ENCODE assay signal across 18 mouse cellular contexts in genomic region chr11:97542171-97543150, GRCm38 (mm10). TPM values are rescaled to one million over a fixed set of nuclear protein-coding genes. Genes with fewer than 3 reads are reported as not detected.
DNase-seq lines count a peak whose midpoint lies in the region; ATAC-seq and TF ChIP-seq lines count a peak whose summit lies in the region.
"Had no signal": no experiment of that assay in that cellular context is flagged by ENCODE, and none has a peak within 500 bp of the region (broad histone marks: within the 10 kb centered on the region; RNA-seq: fewer than 3 reads in every experiment).

No protein-coding gene starts in this region.

- intact Hi-C loops in left cerebral cortex, adult 2 months (cut with DNase I): no loop called here
- intact Hi-C loops in left cerebral cortex, postnatal 10 days (cut with DNase I): no loop called here

- H3K36me3 ChIP-seq in hindbrain, embryonic 15.5 days: no peaks in the 10 kb centered on the region
- H3K36me3 ChIP-seq in hindbrain, embryonic 14.5 days (replicated peaks; ENCODE audit: control insufficient read depth, insufficient read depth): no peaks in the 10 kb centered on the region; the same call in 1 of the 2 replicates
- H3K36me3 ChIP-seq in ES-E14 (ENCODE audit: control insufficient read depth, insufficient read depth, low read length, poor library complexity, severe bottlenecking): no peaks in the 10 kb centered on the region
- H3K36me3 ChIP-seq: heart, embryonic 10.5 days; neural tube, embryonic 12.5 days had no signal

- DNase-seq in cerebellum, adult 11-12 months: peak; percentile 75
- no peak for DNase-seq in cerebellum, adult 8-10 months
- no peak for DNase-seq in hindbrain, embryonic 14.5 days (ENCODE audit: low spot score)
- no peak for DNase-seq in left cerebral cortex, adult 2 months (ENCODE audit: extremely low spot score in 1 of 2, low spot score in 2 of 2)
- DNase-seq in left cerebral cortex, postnatal 10 days (ENCODE audit: extremely low spot score in 1 of 2, low spot score in 2 of 2): no peak
- DNase-seq in ES-E14 (ENCODE audit: low read depth, low spot score): no peak
- no peak for DNase-seq in frontal cortex, postnatal 10 days (ENCODE audit: low spot score in 2 of 2)
- DNase-seq: liver had no signal

- H3K4me1 ChIP-seq in hindbrain, embryonic 15.5 days (replicated peaks): peaks cover 67% of the 10 kb centered on the region
- H3K4me1 ChIP-seq in hindbrain, embryonic 14.5 days (replicated peaks; ENCODE audit: control insufficient read depth, insufficient read depth, low read length): peaks cover 51% of the 10 kb centered on the region
- H3K4me1 ChIP-seq in ES-E14 (ENCODE audit: control insufficient read depth in 2 of 2, insufficient read depth in 2 of 2, low read length in 2 of 2, poor library complexity in 1 of 2): peaks cover 4 to 33% of the 10 kb centered on the region in 2 experiments

- WGBS in hindbrain, embryonic 15.5 days: 73% methylated on average over 22 of the region's 22 CpGs
- 79% methylated on average over 22 of the region's 22 CpGs for WGBS in hindbrain, embryonic 14.5 days

- H3K4me3 ChIP-seq in hindbrain, embryonic 15.5 days: no peak overlapping the region
- no peak overlapping the region for H3K4me3 ChIP-seq in hindbrain, embryonic 14.5 days (replicated peaks; ENCODE audit: low read length)
- no peak overlapping the region for H3K4me3 ChIP-seq in left cerebral cortex, adult 2 months
- peak overlapping the region in 1 of 2 experiments; percentile 9; a peak in 1 of 4 replicates for H3K4me3 ChIP-seq in ES-E14 (ENCODE audit: insufficient read depth in 1 of 2, low read depth in 1 of 2, low read length in 2 of 2, poor library complexity in 1 of 2, severe bottlenecking in 1 of 2)
- H3K4me3 ChIP-seq: heart, embryonic 10.5 days; neural tube, embryonic 12.5 days had no signal

- no peak overlapping the region for H3K9ac ChIP-seq in hindbrain, embryonic 15.5 days
- H3K9ac ChIP-seq in hindbrain, embryonic 14.5 days: no peak overlapping the region
- peak overlapping the region; percentile 5; the same call in 1 of the 2 replicates for H3K9ac ChIP-seq in ES-E14 (ENCODE audit: insufficient read depth, low read depth, low read length, poor library complexity, severe bottlenecking)
- H3K9ac ChIP-seq: neural tube, embryonic 12.5 days had no signal

- in situ Hi-C loops in ES-E14 (cut with MboI; ENCODE audit: low sequenced_read_pairs in 2 of 2, unreplicated experiment in 2 of 2): no loop called here

- no peak overlapping the region for H3K4me2 ChIP-seq in hindbrain, embryonic 15.5 days
- no peak overlapping the region for H3K4me2 ChIP-seq in hindbrain, embryonic 14.5 days (replicated peaks)
- H3K4me2 ChIP-seq: neural tube, embryonic 12.5 days had no signal

- peaks cover 3% of the 10 kb centered on the region; the same call in 1 of the 2 replicates for H3K27me3 ChIP-seq in hindbrain, embryonic 15.5 days
- H3K27me3 ChIP-seq in hindbrain, embryonic 14.5 days (ENCODE audit: control insufficient read depth, insufficient read depth, low read length): peaks cover 17% of the 10 kb centered on the region

- no peaks in the 10 kb centered on the region for H3K9me3 ChIP-seq in hindbrain, embryonic 15.5 days
- no peaks in the 10 kb centered on the region for H3K9me3 ChIP-seq in hindbrain, embryonic 14.5 days (ENCODE audit: control insufficient read depth, low read length)
- H3K9me3 ChIP-seq in ES-E14 (ENCODE audit: control insufficient read depth, insufficient read depth, low read depth, low read length): no peaks in the 10 kb centered on the region
- H3K9me3 ChIP-seq: heart, embryonic 10.5 days; neural tube, embryonic 12.5 days had no signal

- TF ChIP-seq CTCF in left cerebral cortex, adult 2 months (IDR thresholded peaks at IDR 0.05): no peak

- H3K27ac ChIP-seq in hindbrain, embryonic 15.5 days (replicated peaks): peak overlapping the region; percentile 18
- H3K27ac ChIP-seq in hindbrain, embryonic 14.5 days: no peak overlapping the region
- peak overlapping the region; percentile 78 for H3K27ac ChIP-seq in left cerebral cortex, adult 2 months
- no peak overlapping the region for H3K27ac ChIP-seq in ES-E14 (ENCODE audit: insufficient read depth, low read depth, low read length, poor library complexity, severe bottlenecking)
- H3K27ac ChIP-seq: heart, embryonic 10.5 days; neural tube, embryonic 12.5 days had no signal

- peak; percentile 3; the same call in 1 of the 2 replicates for ATAC-seq in hindbrain, embryonic 15.5 days (ENCODE audit: low FRiP score, low read depth)
- no peak for ATAC-seq in hindbrain, embryonic 14.5 days (ENCODE audit: low FRiP score)
- ATAC-seq: CD4-positive, CD25-positive, alpha-beta regulatory T cell, adult 4 months; lung, postnatal 0 days had no signal

TF ChIP-seq in ES-E14, 5 proteins besides CTCF, POLR2A, EP300 and RAD21:
- TF ChIP-seq CHD2 (IDR thresholded peaks at IDR 0.05; ENCODE audit: low read depth, low read length): no peak
- TF ChIP-seq HCFC1 (IDR thresholded peaks at IDR 0.05; ENCODE audit: borderline replicate concordance, insufficient read depth, low read length): no peak
- no peak for TF ChIP-seq ZNF384 (IDR thresholded peaks at IDR 0.05; ENCODE audit: low read depth, low read length)
- TF ChIP-seq ZC3H11A (IDR thresholded peaks at IDR 0.05; ENCODE audit: borderline replicate concordance, low read depth, low read length): no peak
- 0 out of 2 replicates have a peak, but pooled peaks have one; percentile 41 for TF ChIP-seq MAFK (IDR thresholded peaks at IDR 0.05; ENCODE audit: insufficient read depth, low read depth, low read length)

RNA-seq across cellular contexts. Expression of gene Srcin1, which starts 33.5 kb away (rescaled TPM):
- polyA plus RNA-seq in hindbrain, embryonic 15.5 days (2015; fragmentation: Nextera tagmentation; extraction: Ambion mirVana): 11.9 TPM in 2 replicates
- 9.1 and 11.8 TPM in 2 replicates for polyA plus RNA-seq in hindbrain, embryonic 14.5 days (2014; fragmentation: Nextera tagmentation; extraction: Ambion mirVana)
- total RNA-seq in left cerebral cortex, adult 2 months (2021): 100 to 1,000 TPM; 308 to 318 TPM
- total RNA-seq in left cerebral cortex, postnatal 10 days (2021): 100 to 1,000 TPM; 281 to 294 TPM
- 2.4 and 4.1 TPM in 2 replicates for total RNA-seq in ES-E14 (2012; rRNA removed)
- total RNA-seq: common myeloid progenitor, adult 5-6 weeks had no signal
- polyA plus RNA-seq: CD4-positive, CD25-positive, alpha-beta regulatory T cell, adult 4 months; heart, postnatal 0 days; liver, embryonic 16.5 days had no signal

RNA-seq across cellular contexts. Expression of gene 4933428G20Rik, which starts 42.3 kb away (rescaled TPM):
- 1.2 and 1.3 TPM in 2 replicates for polyA plus RNA-seq in hindbrain, embryonic 15.5 days (2015; fragmentation: Nextera tagmentation; extraction: Ambion mirVana)
- polyA plus RNA-seq in hindbrain, embryonic 14.5 days (2014; fragmentation: Nextera tagmentation; extraction: Ambion mirVana): 0.41 TPM in 1 of 2 replicates, not detected in the other
- not detected for total RNA-seq in left cerebral cortex, adult 2 months (2021)
- total RNA-seq in left cerebral cortex, postnatal 10 days (2021): not detected
- total RNA-seq in ES-E14 (2012; rRNA removed): 0.36 and 0.63 TPM in 2 replicates
- total RNA-seq: common myeloid progenitor, adult 5-6 weeks had no signal
- polyA plus RNA-seq: CD4-positive, CD25-positive, alpha-beta regulatory T cell, adult 4 months; embryonic facial prominence, embryonic 11.5 days; small intestine, adult 2 months had no signal

Comparison
In these comparisons a context has a peak if more than half of its experiments do, and no peak if none do; other contexts are left out.
1. H3K27ac ChIP-seq: peak in hindbrain, embryonic 15.5 days (single experiment) and left cerebral cortex, adult 2 months (single experiment); none in hindbrain, embryonic 14.5 days (single experiment) and ES-E14 (single experiment).
2. RNA of gene Srcin1, which starts 33.5 kb away (total RNA-seq): 308 to 318 TPM in left cerebral cortex, adult 2 months and 281 to 294 TPM in left cerebral cortex, postnatal 10 days; 2.4 to 4.1 TPM in ES-E14; every median in the first group is over 10 times any median in the second.